Mouse (Mus musculus) forebrain, embryonic 13.5 days (tissue): ENCODE data around the gene Pnliprp2. TPM values are rescaled to one million over a fixed set of nuclear protein-coding genes. Genes with fewer than 3 reads are reported as not detected.

ENCODE experiments used
- ATAC-seq: fragments of 200-750 bp; cut with Nextera tagmentation; 2 replicates; pipeline ENCODE4 v1.8.0; 2017
- H3K27ac ChIP-seq: fragments of 300-500 bp; sonication (generic); 2 replicates; pipeline ENCODE4 v1.5.1; 2015; ENCODE audit warnings: inconsistent platforms, mild to moderate bottlenecking, moderate library complexity
- H3K27me3 ChIP-seq: fragments of 300-500 bp; sonication (generic); 2 replicates; pipeline ENCODE4 v1.6.1; 2015; ENCODE audit warnings: mild to moderate bottlenecking, inconsistent platforms
- H3K36me3 ChIP-seq: fragments of 300-500 bp; sonication (generic); 2 replicates; pipeline ENCODE4 v1.6.1; 2015; ENCODE audit warnings: mild to moderate bottlenecking, inconsistent platforms; ENCODE audit not compliant: poor library complexity, severe bottlenecking
- H3K4me1 ChIP-seq: fragments of 300-500 bp; sonication (generic); 2 replicates; pipeline ENCODE4 v1.6.1; 2015; ENCODE audit warnings: inconsistent platforms
- H3K4me2 ChIP-seq: fragments of 300-500 bp; sonication (generic); 2 replicates; pipeline ENCODE4 v1.6.1; 2015; ENCODE audit warnings: inconsistent platforms, mild to moderate bottlenecking, moderate library complexity
- H3K4me3 ChIP-seq: fragments of 300-500 bp; sonication (generic); 2 replicates; pipeline ENCODE4 v1.5.1; 2015; ENCODE audit warnings: mild to moderate bottlenecking, inconsistent platforms
- H3K9ac ChIP-seq: fragments of 300-500 bp; sonication (generic); 2 replicates; pipeline ENCODE4 v1.6.1; 2015; ENCODE audit warnings: mild to moderate bottlenecking, inconsistent platforms
- H3K9me3 ChIP-seq: fragments of 300-500 bp; sonication (generic); replicated peaks from 2 replicates; pipeline ENCODE4 v1.6.1; 2016; ENCODE audit warnings: inconsistent platforms
- WGBS: fragments of 180-500 bp; shearing (Covaris S2); methylation state at CpG from one replicate; pipeline ENCODE4 v1.1.7; 2015; 5-methylcytosine and 5-hydroxymethylcytosine counted together
- polyA plus RNA-seq: library from polyadenylated mRNA; unstranded; fragments of >200 nt; fragmentation: Nextera tagmentation; extraction: Ambion mirVana; gene quantifications from 2 replicates; pipeline ENCODE4 v1.2.1, GENCODE M21; 2015

Gene Pnliprp2
- polyA plus RNA-seq, 1 experiment from 2014 or later, result 0.21 TPM

DNA sequence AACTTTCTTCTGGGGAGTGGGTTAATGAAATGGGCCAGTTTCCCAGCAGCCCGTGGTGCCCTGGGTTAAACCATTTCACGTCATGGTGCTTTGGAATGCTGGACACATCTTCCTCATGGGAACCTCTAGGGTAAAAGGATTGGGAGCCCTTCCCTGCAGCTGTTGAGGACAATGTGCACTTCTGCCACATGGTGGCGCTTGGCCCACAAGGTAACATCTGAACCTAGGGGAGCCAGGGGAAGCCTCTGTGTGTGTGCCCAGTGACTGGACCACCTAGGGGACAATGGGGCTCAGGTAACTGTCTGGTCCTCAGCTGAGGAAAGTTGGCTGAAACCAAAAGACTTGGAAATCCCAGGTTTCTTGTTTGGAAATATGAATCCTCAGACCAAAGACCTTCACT, 46.8 kb downstream of the Pnliprp2 start:
- peak; percentile 67; the same call in 1 of the 2 replicates for ATAC-seq
- H3K9me3 ChIP-seq, result no peaks in the 10 kb centered on the region
- no peak overlapping the region for H3K27ac ChIP-seq
- H3K27me3 ChIP-seq, result no peaks in the 10 kb centered on the region
- H3K36me3 ChIP-seq, result 0 out of 2 replicates have a peak, but pooled peaks cover 8% of the 10 kb centered on the region
- H3K4me2 ChIP-seq, result no peak overlapping the region
- 8% methylated on average over 3 of the region's 3 CpGs for WGBS
- no peak overlapping the region for H3K9ac ChIP-seq
- H3K4me3 ChIP-seq, result no peak overlapping the region
- no peaks in the 10 kb centered on the region for H3K4me1 ChIP-seq

DNA sequence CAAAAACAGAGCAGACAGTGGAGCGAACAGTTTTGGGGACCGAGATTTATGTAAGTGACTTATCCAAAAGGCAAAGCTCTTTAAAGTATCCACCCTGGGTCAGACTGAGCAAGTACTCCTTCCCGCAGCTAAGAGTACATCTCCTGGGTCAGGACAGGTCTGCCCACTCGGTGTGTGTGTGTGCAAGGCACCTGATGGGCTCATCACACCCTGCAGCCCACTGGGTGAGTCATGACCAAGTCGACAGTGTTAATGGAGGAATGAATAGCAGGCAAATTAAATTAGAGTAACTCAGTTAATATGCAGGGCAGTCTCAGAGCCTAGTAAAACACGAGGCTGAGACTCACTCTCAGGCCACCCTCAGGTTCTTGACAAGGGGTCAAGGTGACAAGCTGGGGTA, 49.3 kb downstream of the Pnliprp2 start:
- H3K4me2 ChIP-seq, result no peak overlapping the region
- no peak overlapping the region for H3K27ac ChIP-seq
- 0 out of 2 replicates have a peak, but pooled peaks cover 2% of the 10 kb centered on the region for H3K36me3 ChIP-seq
- WGBS, result 78% methylated on average over 6 of the region's 6 CpGs
- no peak overlapping the region for H3K9ac ChIP-seq
- H3K4me3 ChIP-seq, result no peak overlapping the region
- H3K4me1 ChIP-seq, result no peaks in the 10 kb centered on the region
- no peaks in the 10 kb centered on the region for H3K27me3 ChIP-seq
- ATAC-seq, result no peak
- H3K9me3 ChIP-seq, result no peaks in the 10 kb centered on the region

DNA sequence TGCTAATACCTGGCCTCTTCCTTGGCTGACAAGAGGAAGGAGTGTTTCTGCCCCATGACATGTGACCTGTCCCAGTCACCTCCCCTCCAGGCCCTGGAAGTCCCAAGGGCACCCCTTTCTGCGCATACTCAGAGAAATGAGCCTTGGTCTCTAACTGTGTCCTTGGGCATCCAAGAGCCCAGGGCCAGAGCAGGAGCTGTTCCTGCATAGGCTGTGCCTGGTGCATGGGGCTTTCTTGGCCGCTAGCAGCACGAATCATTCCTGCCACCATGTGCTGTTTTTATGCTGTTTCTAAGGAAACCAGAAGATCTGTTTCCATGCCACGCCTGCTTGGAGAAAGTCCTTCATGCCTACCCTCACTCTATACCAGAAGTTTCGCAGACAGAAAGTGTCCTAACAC, 51.0 kb downstream of the Pnliprp2 start:
- Histone ChIP-seq H3K9me3 (no peaks in the 10 kb centered on the region), H3K4me2 (no peak overlapping the region), H3K4me3 (no peak overlapping the region), H3K4me1 (no peaks in the 10 kb centered on the region), H3K9ac (no peak overlapping the region), H3K36me3 (no peaks in the 10 kb centered on the region), H3K27me3 (no peaks in the 10 kb centered on the region), H3K27ac (no peak overlapping the region)
- ATAC-seq, result no peak
- 87% methylated on average over 5 of the region's 5 CpGs for WGBS

- Histone ChIP-seq H3K36me3 (peaks cover 8% of the 10 kb centered on the region; the same call in 1 of the 2 replicates), H3K9me3 (no peaks in the 10 kb centered on the region), H3K27me3 (no peaks in the 10 kb centered on the region), H3K9ac (no peak overlapping the region), H3K27ac (no peak overlapping the region), H3K4me3 (no peak overlapping the region), H3K4me1 (no peaks in the 10 kb centered on the region), H3K4me2 (no peak overlapping the region)
- no peak for ATAC-seq
- WGBS, result 79% methylated on average over 13 of the region's 13 CpGs
These were observed 55.8 kb downstream of the Pnliprp2 start for GRCm38 (mm10) chr19:58815179-58815922.

DNA sequence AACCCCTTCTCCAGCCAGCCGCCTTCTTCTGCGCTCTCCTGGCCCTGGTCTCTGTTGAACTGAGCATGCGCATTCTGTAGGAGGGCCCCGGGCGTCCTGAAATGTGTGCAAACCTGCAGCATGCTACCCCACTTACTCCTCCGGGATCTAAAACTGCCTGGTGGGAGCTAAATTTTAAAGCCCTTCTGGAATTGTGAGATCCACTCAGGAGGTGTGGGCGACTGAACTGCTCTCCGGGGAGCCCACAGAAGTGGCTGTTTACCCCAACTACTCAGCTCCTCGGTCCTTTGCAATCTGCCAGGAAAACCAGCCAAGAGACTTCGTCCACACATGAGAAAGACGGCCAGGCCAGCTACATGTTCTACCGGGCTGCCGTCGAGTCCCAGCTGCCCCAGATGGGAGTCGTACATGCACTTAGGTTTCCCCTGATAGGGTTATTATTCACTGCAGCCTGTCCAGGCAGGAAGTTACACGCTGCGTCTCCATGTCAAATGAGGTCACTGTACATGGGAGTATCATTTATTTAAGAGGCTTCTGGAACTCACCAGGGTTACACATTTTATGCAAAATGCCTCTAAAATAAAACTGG, 57.0 kb downstream of the Pnliprp2 start:
- Histone ChIP-seq H3K4me2 (no peak overlapping the region), H3K4me1 (no peaks in the 10 kb centered on the region), H3K9ac (no peak overlapping the region), H3K27me3 (no peaks in the 10 kb centered on the region), H3K27ac (no peak overlapping the region), H3K9me3 (no peaks in the 10 kb centered on the region), H3K4me3 (no peak overlapping the region), H3K36me3 (peaks cover 8% of the 10 kb centered on the region; the same call in 1 of the 2 replicates)
- ATAC-seq, result no peak
- 85% methylated on average over 17 of the region's 17 CpGs for WGBS

GRCm38 (mm10) chr19:58817398-58817797, 57.9 kb downstream of the Pnliprp2 start:
- Histone ChIP-seq H3K9me3 (no peaks in the 10 kb centered on the region), H3K4me3 (no peak overlapping the region), H3K27ac (no peak overlapping the region), H3K36me3 (peaks cover 8% of the 10 kb centered on the region; the same call in 1 of the 2 replicates), H3K4me2 (no peak overlapping the region), H3K9ac (no peak overlapping the region), H3K27me3 (no peaks in the 10 kb centered on the region), H3K4me1 (no peaks in the 10 kb centered on the region)
- WGBS, result 92% methylated on average over 11 of the region's 11 CpGs
- ATAC-seq, result no peak

DNA sequence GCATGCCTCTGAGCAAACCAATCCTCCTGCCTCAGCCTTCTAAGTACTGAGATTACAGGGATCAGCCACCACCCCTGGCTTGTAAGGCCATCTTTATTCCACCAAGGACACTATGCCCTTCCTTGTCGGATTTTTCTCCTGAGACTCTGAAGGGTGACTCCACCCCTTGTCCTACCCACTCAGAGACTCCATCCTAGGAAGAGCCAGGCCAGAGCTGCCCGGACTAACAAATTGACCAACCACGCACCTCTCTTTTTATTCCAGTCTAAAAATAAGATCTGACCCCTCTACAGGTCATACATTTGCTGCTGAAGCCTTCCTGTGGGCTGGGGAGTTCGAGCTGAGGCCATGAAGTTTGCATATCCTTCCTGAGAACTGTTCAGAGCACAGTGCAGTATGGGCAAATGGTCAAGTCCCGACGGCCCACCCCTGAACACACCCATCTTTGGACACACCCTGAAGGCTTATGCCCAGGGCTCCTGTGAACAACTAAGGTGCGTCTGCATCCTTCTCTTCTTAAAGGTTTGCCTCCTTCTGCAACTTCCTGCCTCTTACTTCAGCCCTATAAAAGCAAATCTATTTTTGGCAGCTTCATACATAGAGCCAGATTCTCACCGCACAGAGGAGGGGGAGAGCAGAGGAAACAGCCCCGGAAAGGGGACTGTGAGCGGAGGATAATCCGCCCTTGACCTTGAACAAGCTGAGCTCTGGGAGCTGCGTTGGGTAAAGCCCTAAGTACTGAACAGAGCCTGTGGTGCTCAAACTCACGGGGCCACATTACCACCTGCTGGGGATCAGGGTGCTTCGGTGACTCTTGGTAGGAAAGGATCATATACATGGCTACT, 59.3 kb downstream of the Pnliprp2 start:
- ATAC-seq, result no peak
- no peak overlapping the region for H3K9ac ChIP-seq
- peaks cover 8% of the 10 kb centered on the region; the same call in 1 of the 2 replicates for H3K36me3 ChIP-seq
- no peaks in the 10 kb centered on the region for H3K9me3 ChIP-seq
- WGBS, result 89% methylated on average over 14 of the region's 14 CpGs
- no peak overlapping the region for H3K27ac ChIP-seq
- H3K4me3 ChIP-seq, result no peak overlapping the region
- H3K27me3 ChIP-seq, result no peaks in the 10 kb centered on the region
- no peaks in the 10 kb centered on the region for H3K4me1 ChIP-seq
- H3K4me2 ChIP-seq, result no peak overlapping the region

DNA sequence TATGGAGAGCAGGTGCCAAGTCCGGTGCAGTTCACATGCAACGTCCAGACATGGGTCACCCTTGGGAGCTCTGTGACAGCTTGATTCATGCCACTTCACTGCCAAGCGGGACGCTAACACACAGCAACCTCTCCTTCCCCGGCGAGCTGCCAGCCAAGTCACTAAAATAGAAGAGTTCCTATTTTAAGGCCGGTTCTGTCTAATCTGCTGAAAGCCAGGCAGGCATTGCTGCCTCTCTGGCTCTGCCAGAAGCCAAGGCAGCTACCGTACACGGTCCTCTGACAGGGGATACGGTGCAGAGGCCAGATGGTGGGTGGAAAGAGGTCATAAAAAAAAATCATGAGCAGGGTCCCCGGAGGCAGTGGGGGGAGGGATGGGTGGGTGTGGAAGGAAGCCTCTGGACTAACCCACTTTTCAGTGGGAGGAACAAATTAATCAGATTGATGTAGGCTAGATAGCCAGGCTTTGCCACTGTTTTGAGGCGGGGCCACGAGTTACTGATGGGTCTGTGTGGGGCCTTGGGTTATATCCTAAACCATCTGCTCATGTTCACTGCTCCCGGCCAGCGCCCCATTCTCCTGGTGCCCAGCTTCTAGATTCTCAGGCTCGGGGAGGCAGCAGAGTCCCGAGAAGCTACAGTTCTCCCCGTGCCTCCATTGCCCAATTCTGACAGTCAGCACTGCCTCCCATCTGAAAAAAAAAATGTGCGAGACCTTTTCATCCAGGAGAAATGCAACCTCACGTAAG, 63.1 kb downstream of the Pnliprp2 start:
- H3K9me3 ChIP-seq, result no peaks in the 10 kb centered on the region
- ATAC-seq, result no peak; the same call in 1 of the 2 replicates
- H3K36me3 ChIP-seq, result peaks cover 14% of the 10 kb centered on the region; the same call in 1 of the 2 replicates

DNA sequence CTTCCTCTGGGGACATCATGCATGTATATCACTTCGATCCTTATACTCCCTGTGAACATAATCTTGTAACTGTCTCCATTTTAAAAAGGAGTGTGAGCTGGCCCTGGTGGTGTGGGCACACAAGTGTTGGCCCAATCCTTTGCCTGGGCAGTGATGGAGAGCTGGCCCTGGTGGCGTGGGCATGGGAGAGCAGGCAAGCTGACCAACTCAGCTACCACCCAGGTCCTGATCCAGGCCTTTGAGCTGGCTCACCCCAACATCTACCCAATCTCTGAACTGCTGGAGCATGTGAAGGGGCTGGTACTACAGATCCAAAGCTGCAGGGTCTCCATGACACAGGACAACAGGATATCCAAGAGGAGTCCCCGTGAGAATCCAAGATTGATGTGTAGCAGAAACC, 63.8 kb downstream of the Pnliprp2 start:
- H3K4me1 ChIP-seq, result no peaks in the 10 kb centered on the region
- WGBS, result 82% methylated on average over 3 of the region's 3 CpGs
- H3K27ac ChIP-seq, result no peak overlapping the region
- no peak overlapping the region for H3K4me3 ChIP-seq
- no peak overlapping the region for H3K4me2 ChIP-seq
- no peak for ATAC-seq
- H3K9me3 ChIP-seq, result no peaks in the 10 kb centered on the region
- peaks cover 14% of the 10 kb centered on the region; the same call in 1 of the 2 replicates for H3K36me3 ChIP-seq
- no peak overlapping the region for H3K9ac ChIP-seq
- no peaks in the 10 kb centered on the region for H3K27me3 ChIP-seq

More for the DNA sequence above, 63.1 kb downstream of the Pnliprp2 start:
- H3K4me2 ChIP-seq, result no peak overlapping the region
- H3K27ac ChIP-seq, result no peak overlapping the region
- H3K4me1 ChIP-seq, result no peaks in the 10 kb centered on the region
- H3K4me3 ChIP-seq, result no peak overlapping the region
- no peak overlapping the region for H3K9ac ChIP-seq
- no peaks in the 10 kb centered on the region for H3K27me3 ChIP-seq
- WGBS, result 87% methylated on average over 20 of the region's 20 CpGs

- H3K4me1 ChIP-seq, result peaks cover 2% of the 10 kb centered on the region
- H3K4me3 ChIP-seq, result no peak overlapping the region
- H3K36me3 ChIP-seq, result peaks cover 14% of the 10 kb centered on the region; the same call in 1 of the 2 replicates
- no peak overlapping the region for H3K4me2 ChIP-seq
- no peaks in the 10 kb centered on the region for H3K9me3 ChIP-seq
- WGBS, result 67% methylated on average over 1 of the region's 1 CpGs
- no peaks in the 10 kb centered on the region for H3K27me3 ChIP-seq
- no peak for ATAC-seq
- H3K27ac ChIP-seq, result no peak overlapping the region
- H3K9ac ChIP-seq, result no peak overlapping the region
These were observed 64.8 kb downstream of the Pnliprp2 start for GRCm38 (mm10) chr19:58824316-58824715.
